Mouse (Mus musculus): Measurements from ENCODE around the gene Tfap2e.

The Tfap2e gene

DNA sequence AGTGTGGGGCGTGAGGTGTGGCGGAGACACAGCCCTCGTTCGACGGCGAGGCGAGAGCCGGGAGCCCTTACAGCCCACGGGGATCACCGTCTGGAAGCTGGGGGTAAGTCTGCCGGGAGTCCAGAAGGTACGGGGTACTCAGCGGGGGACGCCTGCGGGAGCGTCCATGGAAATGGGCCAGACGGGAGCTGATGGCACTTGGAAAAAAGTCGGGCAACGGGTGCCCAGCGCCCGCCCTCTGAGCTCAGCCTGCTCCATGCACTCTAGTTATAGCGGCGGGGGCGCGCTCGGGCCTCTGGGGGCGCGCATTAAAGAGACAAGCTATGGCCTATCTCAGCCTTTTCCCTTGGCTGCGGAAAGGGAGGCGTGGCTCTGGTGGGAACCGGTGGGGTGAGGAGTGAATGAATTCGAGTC lies at the start of gene Tfap2e:
Gene Tfap2e, minus strand, starts transcription at position 240 of the 414 bp plus-strand sequence.
- CTCF ChIA-PET = interaction anchor here in 3 of 4 experiments (0.6 to 2.0 kb wide), 11 partner anchors 9 to 446 kb away, joined by 3 to 12 read pairs (median 3); partner anchors contain the start of genes AU040320 (in 1 of the 3), Ncdn (in 1 of the 3) and Psmb2 (in 1 of the 3)
- POLR2A ChIA-PET = interaction anchor here in 3 of 4 experiments (0.7 to 1.6 kb wide), 19 partner anchors 9 to 440 kb away, joined by 3 to 16 read pairs (median 3); partner anchors contain the start of genes Ncdn (in 3 of the 3), AU040320 (in 2 of the 3), Psmb2 (in 2 of the 3) and Sfpq (in 1 of the 3)

GRCm38 (mm10) chr4:126782996-126783395 lies 47.0 kb upstream of the Tfap2e start:
- ChIA-PET POLR2A (interaction anchor here in 1 of 4 experiments (1.0 to 1.7 kb wide), 3 partner anchors 21 to 42 kb away, joined by 3 read pairs; partner anchors contain the start of genes AU040320 and Ncdn), CTCF (interaction anchor here in 1 of 4 experiments (0.6 kb wide), 1 partner anchor 37 kb away, joined by 3 read pairs; no protein-coding TSS in a partner anchor)

DNA sequence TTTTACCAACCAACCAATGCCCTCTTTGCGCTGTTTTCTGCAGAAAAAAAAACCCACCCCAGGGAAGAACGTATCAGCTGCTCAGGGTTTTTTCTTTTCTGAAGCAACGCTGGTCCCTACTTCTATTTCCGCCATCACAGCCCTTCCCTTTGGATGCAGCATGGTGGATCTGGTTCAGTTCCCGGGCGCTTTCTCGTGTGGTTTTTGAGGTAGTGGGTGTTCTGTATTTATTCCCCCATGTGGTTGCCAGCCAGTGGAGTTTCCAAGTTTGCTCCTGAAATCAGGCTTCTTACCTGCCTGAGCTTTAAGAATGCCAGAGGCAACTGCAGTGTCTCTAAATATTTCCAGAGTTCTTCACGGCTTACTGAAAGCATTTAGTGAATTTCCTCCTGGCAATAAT lies 46.5 kb upstream of the Tfap2e start:
- CTCF ChIA-PET = interaction anchor here in 1 of 4 experiments (0.6 kb wide), 1 partner anchor 70 kb away, joined by 5 read pairs; no protein-coding TSS in a partner anchor
- POLR2A ChIA-PET = interaction anchor here in 1 of 4 experiments (0.8 to 1.7 kb wide), 4 partner anchors 21 to 41 kb away, joined by 3 to 4 read pairs (median 3); partner anchors contain the start of genes AU040320 and Ncdn

- CTCF ChIA-PET = interaction anchor here in 1 of 4 experiments (0.6 kb wide), 1 partner anchor 69 kb away, joined by 5 read pairs; no protein-coding TSS in a partner anchor
- POLR2A ChIA-PET = interaction anchor here in 1 of 4 experiments (0.8 to 1.3 kb wide), 2 partner anchors 28 to 41 kb away, joined by 3 to 4 read pairs; partner anchors contain the start of genes AU040320 and Ncdn
Measured at GRCm38 (mm10) chr4:126781871-126782270, 45.8 kb upstream of the Tfap2e start.

GRCm38 (mm10) chr4:126779826-126780775 lies 44.1 kb upstream of the Tfap2e start:
- CTCF ChIA-PET = interaction anchor here (0.5 to 1.3 kb wide), 6 partner anchors 12 to 1525 kb away, joined by 3 to 5 read pairs (median 4); no protein-coding TSS in a partner anchor
- POLR2A ChIA-PET = interaction anchor here in 2 of 4 experiments (0.6 to 1.7 kb wide), 6 partner anchors 10 to 187 kb away, joined by 3 to 4 read pairs (median 3); partner anchors contain the start of genes AU040320 (in 1 of the 2), Ncdn (in 1 of the 2) and Psmb2 (in 1 of the 2)

- POLR2A ChIA-PET = interaction anchor here in 1 of 4 experiments (0.6 to 1.7 kb wide), 4 partner anchors 9 to 188 kb away, joined by 3 to 4 read pairs (median 4); partner anchors contain the start of genes AU040320 and Ncdn
- CTCF ChIA-PET = interaction anchor here in 3 of 4 experiments (0.5 to 1.0 kb wide), 4 partner anchors 35 to 1524 kb away, joined by 3 to 5 read pairs (median 4); no protein-coding TSS in a partner anchor
Measured at GRCm38 (mm10) chr4:126779148-126779581, 43.1 kb upstream of the Tfap2e start.

DNA sequence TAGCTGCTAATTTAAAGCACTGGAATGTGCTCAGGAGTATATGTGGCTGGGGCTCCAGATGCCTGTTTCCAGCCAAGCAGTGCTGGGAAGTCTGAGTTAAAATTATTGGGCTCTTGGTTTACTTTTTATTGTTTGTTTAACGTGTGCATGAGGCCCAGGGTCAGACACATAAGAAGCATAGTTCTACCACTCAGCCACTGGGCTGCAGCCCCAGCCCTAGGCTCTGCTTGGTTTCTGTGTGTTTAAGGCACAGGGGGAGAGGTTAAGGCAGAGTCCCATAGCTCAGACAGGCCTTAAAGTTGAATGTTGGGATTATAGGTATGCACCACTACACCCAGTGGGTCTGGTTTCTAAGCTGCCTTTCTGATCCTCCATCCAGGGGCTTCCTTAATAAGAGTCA lies 39.1 kb upstream of the Tfap2e start:
- CTCF ChIA-PET = interaction anchor here in 2 of 4 experiments (1.0 to 1.7 kb wide), 2 partner anchors 18 to 65 kb away, joined by 3 to 4 read pairs; no protein-coding TSS in a partner anchor
- POLR2A ChIA-PET = interaction anchor here in 3 of 4 experiments (0.6 to 1.7 kb wide), 5 partner anchors 12 to 103 kb away, joined by 3 to 5 read pairs (median 4); partner anchors contain the start of genes AU040320 (in 1 of the 3) and Ncdn (in 1 of the 3)

- ChIA-PET CTCF (no interaction called here), POLR2A (interaction anchor here in 3 of 4 experiments (1.1 to 1.7 kb wide), 3 partner anchors 10 to 105 kb away, joined by 3 to 5 read pairs (median 5); no protein-coding TSS in a partner anchor)
Measured at GRCm38 (mm10) chr4:126773871-126774270, 37.8 kb upstream of the Tfap2e start.

- ChIA-PET POLR2A (interaction anchor here in 1 of 4 experiments (1.1 to 1.8 kb wide), 2 partner anchors 9 to 26 kb away, joined by 3 to 4 read pairs; no protein-coding TSS in a partner anchor), CTCF (no interaction called here)
Measured at GRCm38 (mm10) chr4:126770831-126771230, 34.8 kb upstream of the Tfap2e start.

- ChIA-PET CTCF (interaction anchor here in 3 of 4 experiments (0.6 to 0.7 kb wide), 3 partner anchors 17 to 70 kb away, joined by 5 to 6 read pairs (median 5); partner anchors contain the start of genes AU040320 (in 1 of the 3) and Ncdn (in 1 of the 3)), POLR2A (interaction anchor here in 1 of 4 experiments (1.1 to 1.8 kb wide), 2 partner anchors 9 to 25 kb away, joined by 3 to 4 read pairs; no protein-coding TSS in a partner anchor)
Measured at GRCm38 (mm10) chr4:126769800-126770563, 33.9 kb upstream of the Tfap2e start.

DNA sequence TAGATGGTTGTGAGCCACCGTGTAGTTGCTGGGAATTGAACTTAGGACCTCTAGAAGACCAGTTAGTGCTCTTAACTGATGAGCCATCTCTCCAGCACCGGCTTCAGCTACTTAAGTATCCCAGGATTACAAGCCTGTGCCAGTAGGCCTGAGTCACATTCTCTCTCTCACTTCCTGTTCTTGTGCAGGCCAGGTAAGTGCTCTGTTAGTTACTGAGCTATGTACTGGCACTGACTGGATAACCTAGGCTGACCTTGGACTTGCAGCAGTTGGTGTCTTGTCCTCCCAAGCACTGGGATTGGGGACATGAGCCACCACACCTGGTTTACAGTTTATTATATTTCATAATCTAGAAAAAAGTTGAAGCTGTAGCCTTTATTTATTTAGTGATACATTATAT lies 27.4 kb upstream of the Tfap2e start:
- POLR2A ChIA-PET = interaction anchor here in 2 of 4 experiments (1.4 to 2.7 kb wide), 3 partner anchors 9 to 11 kb away, joined by 3 to 19 read pairs (median 5); partner anchors contain the start of genes AU040320 (in 2 of the 2) and Ncdn (in 1 of the 2)
- CTCF ChIA-PET = interaction anchor here in 1 of 4 experiments (0.6 kb wide), 1 partner anchor 78 kb away, joined by 6 read pairs; no protein-coding TSS in a partner anchor

GRCm38 (mm10) chr4:126762586-126763359 lies 26.7 kb upstream of the Tfap2e start:
- CTCF ChIA-PET = interaction anchor here in 2 of 4 experiments (0.5 to 0.8 kb wide), 3 partner anchors 17 to 464 kb away, joined by 3 to 5 read pairs (median 3); no protein-coding TSS in a partner anchor
- POLR2A ChIA-PET = interaction anchor here in 2 of 4 experiments (0.6 to 2.7 kb wide), 5 partner anchors 9 to 62 kb away, joined by 3 to 19 read pairs (median 5); partner anchors contain the start of genes AU040320 (in 2 of the 2) and Ncdn (in 1 of the 2)

GRCm38 (mm10) chr4:126759435-126759834 lies 23.4 kb upstream of the Tfap2e start:
- POLR2A ChIA-PET = interaction anchor here in 1 of 4 experiments (0.5 kb wide), 1 partner anchor 109 kb away, joined by 4 read pairs; no protein-coding TSS in a partner anchor
- CTCF ChIA-PET = no interaction called here

DNA sequence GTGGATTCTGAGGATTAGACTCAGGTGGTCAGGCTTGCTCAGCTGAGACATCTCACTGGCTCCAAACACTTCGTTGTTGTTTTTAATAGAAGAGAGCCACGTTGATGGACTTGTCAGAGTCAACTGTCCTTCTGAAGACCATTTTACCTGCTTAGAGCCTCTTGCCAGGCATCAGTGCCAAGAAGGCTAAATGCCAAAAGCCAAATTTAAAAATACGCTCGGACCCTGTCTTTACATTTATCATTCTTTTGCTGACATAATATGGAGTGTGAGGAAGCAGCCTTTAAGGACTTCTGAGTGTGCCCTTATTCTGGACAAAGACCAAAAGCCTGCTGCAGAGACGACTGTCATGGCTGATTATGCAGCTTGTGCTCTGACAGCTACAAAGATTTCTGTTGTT lies 22.3 kb upstream of the Tfap2e start:
- POLR2A ChIA-PET = no interaction called here
- CTCF ChIA-PET = interaction anchor here in 1 of 4 experiments (1.0 kb wide), 1 partner anchor 18 kb away, joined by 3 read pairs; no protein-coding TSS in a partner anchor

DNA sequence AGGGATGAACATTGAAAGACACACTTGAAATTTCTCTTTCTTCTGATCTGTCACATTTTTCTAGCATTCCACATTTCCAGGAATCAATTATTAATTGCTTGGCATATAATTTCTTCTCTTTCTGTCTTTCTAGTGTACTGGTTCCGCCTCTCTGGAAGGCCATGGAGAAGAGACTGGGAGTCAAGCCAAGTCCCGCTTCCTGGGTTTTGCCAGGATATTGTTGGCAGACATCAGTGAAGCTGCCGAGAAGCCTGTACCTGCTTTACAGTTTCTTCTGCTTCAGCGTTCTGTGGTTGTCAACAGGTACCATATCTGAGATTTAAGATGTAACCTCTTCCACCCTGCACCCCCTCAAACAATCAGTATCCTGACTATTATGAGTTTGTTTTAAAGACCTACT lies 20.7 kb upstream of the Tfap2e start:
- ChIA-PET POLR2A (no interaction called here), CTCF (interaction anchor here in 1 of 4 experiments (0.6 kb wide), 1 partner anchor 66 kb away, joined by 6 read pairs; no protein-coding TSS in a partner anchor)

Measured in embryonic stem cell, embryonic (primary cell).